Mouse (Mus musculus): ENCODE results near the gene Parvb. TPM values are rescaled to one million over a fixed set of nuclear protein-coding genes. Genes with fewer than 3 reads are reported as not detected.

Parvb gene
- polyA plus RNA-seq (2015; fragmentation: Nextera tagmentation; extraction: Ambion mirVana): 2.1 and 2.6 TPM in 2 replicates

- 1% methylated on average over 51 of the region's 53 CpGs for WGBS
- ATAC-seq: peak; percentile 41
- Histone ChIP-seq H3K4me3 (peak within 1 kb of the TSS; percentile 41), H3K36me3 (ENCODE audit: poor library complexity, severe bottlenecking) (no peaks in the 10 kb centered on the region), H3K27ac (peak within 1 kb of the TSS; percentile 81), H3K9me3 (replicated peaks) (no peaks in the 10 kb centered on the region), H3K9ac (peak within 1 kb of the TSS; percentile 71), H3K27me3 (peaks cover 24% of the 10 kb centered on the region), H3K4me2 (peak within 1 kb of the TSS; percentile 78), H3K4me1 (peaks cover 38% of the 10 kb centered on the region)
Measured at GRCm38 (mm10) chr15:84231721-84232561, at the start of gene Parvb. Gene Parvb, plus strand, starts transcription at chr15:84232043.

DNA sequence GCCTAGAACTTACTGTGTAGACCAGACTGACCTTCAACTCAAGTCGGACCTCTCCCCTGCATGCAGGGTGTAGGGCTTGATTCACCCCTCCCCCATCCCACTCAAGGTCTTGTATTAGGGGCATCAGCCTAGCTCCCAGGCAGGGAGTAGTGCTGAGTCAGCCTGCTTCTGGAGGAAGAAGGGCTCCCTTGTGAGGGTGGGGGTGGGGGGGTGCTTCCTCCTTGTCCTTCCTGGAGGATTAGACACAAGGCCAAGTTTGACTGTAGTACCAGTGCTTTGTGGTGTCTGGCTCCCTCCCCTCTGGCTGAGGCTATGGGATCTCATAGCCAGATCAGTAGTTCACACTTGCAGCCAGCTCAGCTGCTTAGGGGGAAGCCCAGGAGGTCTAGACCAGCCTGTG is 47.9 kb upstream of the Parvb start:
- ATAC-seq: no peak
- H3K9me3 ChIP-seq (replicated peaks): no peaks in the 10 kb centered on the region
- no peak overlapping the region for H3K4me3 ChIP-seq
- no peak overlapping the region for H3K4me2 ChIP-seq
- H3K27me3 ChIP-seq: peaks cover 6% of the 10 kb centered on the region
- WGBS: 63% methylated on average over 1 of the region's 1 CpGs
- H3K4me1 ChIP-seq: no peaks in the 10 kb centered on the region
- H3K36me3 ChIP-seq (ENCODE audit: poor library complexity, severe bottlenecking): no peaks in the 10 kb centered on the region
- H3K27ac ChIP-seq: no peak overlapping the region
- H3K9ac ChIP-seq: no peak overlapping the region

- 48% methylated on average over 4 of the region's 4 CpGs for whole genome bisulfite sequencing
- ATAC-seq: no peak
- H3K4me2 ChIP-seq: no peak overlapping the region
Measured at GRCm38 (mm10) chr15:84186196-84186595, 45.6 kb upstream of the Parvb start.

GRCm38 (mm10) chr15:84188887-84189530 is 42.8 kb upstream of the Parvb start:
- H3K36me3 ChIP-seq (ENCODE audit: poor library complexity, severe bottlenecking): no peaks in the 10 kb centered on the region
- 73% methylated on average over 2 of the region's 2 CpGs for WGBS
- H3K4me2 ChIP-seq: no peak overlapping the region
- no peak overlapping the region for H3K4me3 ChIP-seq
- no peak overlapping the region for H3K27ac ChIP-seq
- no peak overlapping the region for H3K9ac ChIP-seq
- H3K27me3 ChIP-seq: no peaks in the 10 kb centered on the region
- H3K4me1 ChIP-seq: peaks cover 20% of the 10 kb centered on the region
- H3K9me3 ChIP-seq (replicated peaks): no peaks in the 10 kb centered on the region
- ATAC-seq: no peak

More at GRCm38 (mm10) chr15:84186196-84186595, 45.6 kb upstream of the Parvb start:
- H3K4me3 ChIP-seq: no peak overlapping the region
- H3K36me3 ChIP-seq (ENCODE audit: poor library complexity, severe bottlenecking): no peaks in the 10 kb centered on the region
- H3K4me1 ChIP-seq: peaks cover 1% of the 10 kb centered on the region; the same call in 1 of the 2 replicates
- H3K27me3 ChIP-seq: peaks cover 4% of the 10 kb centered on the region; the same call in 1 of the 2 replicates
- H3K9me3 ChIP-seq (replicated peaks): no peaks in the 10 kb centered on the region
- no peak overlapping the region for H3K27ac ChIP-seq
- H3K9ac ChIP-seq: no peak overlapping the region

DNA sequence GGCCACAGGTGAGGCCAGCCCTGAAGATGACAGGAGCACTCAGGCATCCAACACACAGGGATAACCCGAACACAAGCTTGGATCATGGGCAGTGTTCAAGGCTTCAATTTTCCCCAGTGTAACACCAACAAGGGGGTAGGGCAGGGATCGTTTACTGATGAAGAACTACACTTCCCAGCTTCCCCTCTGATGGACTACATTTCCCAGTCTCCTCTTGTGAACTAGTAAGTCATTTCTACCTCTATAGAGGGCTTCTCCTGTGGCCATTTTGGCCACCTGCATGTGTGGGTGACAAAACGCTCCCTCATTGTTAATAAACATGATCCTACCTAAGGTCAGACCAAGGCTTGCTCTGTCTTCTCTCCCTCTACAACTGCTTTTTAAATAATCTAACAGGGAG is 42.0 kb upstream of the Parvb start:
- 50% methylated on average over 3 of the region's 3 CpGs for WGBS
- no peaks in the 10 kb centered on the region for H3K9me3 ChIP-seq (replicated peaks)
- ATAC-seq: no peak
- H3K9ac ChIP-seq: no peak overlapping the region
- no peaks in the 10 kb centered on the region for H3K36me3 ChIP-seq (ENCODE audit: poor library complexity, severe bottlenecking)
- no peak overlapping the region for H3K4me2 ChIP-seq
- no peak overlapping the region for H3K4me3 ChIP-seq
- H3K4me1 ChIP-seq: peaks cover 20% of the 10 kb centered on the region
- H3K27me3 ChIP-seq: no peaks in the 10 kb centered on the region
- H3K27ac ChIP-seq: no peak overlapping the region

DNA sequence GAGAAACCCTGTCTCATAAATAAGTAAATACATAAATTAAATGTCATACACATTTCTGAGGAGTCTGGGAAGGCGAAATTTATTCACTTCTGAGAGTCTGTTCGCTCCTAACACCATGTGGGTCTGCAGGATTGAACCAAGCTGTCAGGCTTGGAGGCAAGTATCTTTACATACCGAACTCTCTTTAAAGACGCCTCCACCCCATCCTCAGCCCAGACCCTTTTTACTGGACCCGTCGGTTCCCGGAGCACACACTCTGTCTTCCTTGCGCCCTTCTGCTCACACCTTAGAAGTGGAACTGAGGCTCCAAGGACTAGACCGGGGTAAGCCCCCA is 40.2 kb upstream of the Parvb start:
- ATAC-seq: no peak
- 1% methylated on average over 9 of the region's 9 CpGs for WGBS
- Histone ChIP-seq H3K4me2 (peak overlapping the region; percentile 80), H3K4me3 (peak overlapping the region; percentile 95), H3K27me3 (no peaks in the 10 kb centered on the region), H3K9me3 (replicated peaks) (no peaks in the 10 kb centered on the region), H3K4me1 (peaks cover 20% of the 10 kb centered on the region), H3K27ac (peak overlapping the region; percentile 78), H3K36me3 (ENCODE audit: poor library complexity, severe bottlenecking) (peaks cover 13% of the 10 kb centered on the region), H3K9ac (peak overlapping the region; percentile 81)

DNA sequence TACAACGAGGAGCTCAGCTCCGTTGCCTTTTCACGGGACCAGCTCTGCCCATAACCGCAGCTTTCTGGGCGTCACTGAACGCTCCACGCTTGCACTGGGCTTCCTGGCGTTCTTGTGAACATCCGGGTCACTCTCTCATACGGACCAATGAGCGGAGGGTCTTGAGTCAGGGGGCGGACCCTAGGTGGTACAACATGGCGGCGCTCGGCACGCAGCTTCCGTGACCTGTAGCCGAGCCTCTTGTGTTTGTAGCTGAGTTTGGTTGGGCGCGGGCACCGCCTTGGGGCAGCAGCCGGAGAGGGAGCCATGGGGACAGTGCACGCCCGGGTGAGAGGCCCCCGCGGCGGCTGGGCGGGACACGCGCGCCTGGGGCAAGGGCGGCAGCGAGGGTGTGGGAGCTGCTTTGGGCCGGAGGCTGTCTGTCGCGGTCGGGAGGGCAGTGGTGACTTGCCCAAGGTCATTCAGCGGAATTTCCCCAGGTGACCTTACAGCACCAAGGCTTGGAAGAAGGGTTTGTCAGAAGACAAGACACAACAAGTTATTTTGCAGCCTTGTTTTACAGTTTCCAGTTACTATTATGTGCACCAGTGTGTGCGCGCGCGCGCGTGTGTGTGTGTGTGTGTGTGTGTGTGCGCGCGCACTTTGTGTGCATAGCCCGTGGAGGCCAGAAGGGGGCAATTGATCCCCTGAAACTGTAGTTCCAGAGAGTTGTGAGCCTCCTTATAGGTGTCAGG is 39.6 kb upstream of the Parvb start, which contains the start of gene Samm50:
Samm50 (plus strand) TSS at position 184 of the 734 bp plus-strand sequence.
- Histone ChIP-seq H3K4me1 (peaks cover 20% of the 10 kb centered on the region), H3K9me3 (replicated peaks) (no peaks in the 10 kb centered on the region), H3K4me2 (peak within 1 kb of the TSS; percentile 80), H3K27me3 (no peaks in the 10 kb centered on the region), H3K4me3 (peak within 1 kb of the TSS; percentile 95), H3K36me3 (ENCODE audit: poor library complexity, severe bottlenecking) (peaks cover 19% of the 10 kb centered on the region), H3K27ac (peak within 1 kb of the TSS; percentile 78), H3K9ac (peak within 1 kb of the TSS; percentile 81)
- WGBS: 4% methylated on average over 48 of the region's 48 CpGs
- peak; percentile 99 for ATAC-seq

DNA sequence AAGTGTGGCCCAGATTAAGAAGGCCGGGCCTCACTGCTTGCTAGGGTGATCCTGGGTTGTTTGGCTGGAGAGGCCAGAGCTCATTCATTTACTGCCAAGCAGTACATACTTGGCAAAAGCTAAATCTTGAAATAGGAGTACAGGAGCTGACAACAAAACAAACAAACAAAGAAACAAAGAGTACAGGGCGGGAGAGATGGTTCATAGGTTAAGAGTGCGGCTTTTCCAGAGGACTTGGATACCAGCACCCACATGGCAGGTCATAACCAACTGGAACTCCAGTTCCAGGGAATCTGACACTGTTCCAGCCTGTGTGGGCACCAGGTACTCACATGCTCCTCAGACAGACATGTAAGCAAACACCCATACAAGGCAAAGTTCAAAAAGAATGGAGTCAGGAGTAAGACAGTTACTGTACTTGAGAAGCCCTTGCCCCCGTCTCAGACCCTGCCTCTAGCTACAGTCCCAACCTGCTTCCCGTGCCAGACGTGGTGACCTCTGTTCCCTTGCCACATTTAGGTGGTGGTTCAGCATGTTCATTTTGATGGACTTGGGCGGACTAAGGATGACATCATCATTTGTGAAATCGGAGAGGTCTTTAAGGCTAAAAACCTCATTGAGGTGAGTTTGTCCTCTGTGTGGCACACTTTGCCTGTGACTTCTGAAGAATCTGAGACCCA is 35.2 kb upstream of the Parvb start:
- WGBS: 94% methylated on average over 8 of the region's 8 CpGs
- H3K36me3 ChIP-seq (ENCODE audit: poor library complexity, severe bottlenecking): peaks cover 63% of the 10 kb centered on the region

DNA sequence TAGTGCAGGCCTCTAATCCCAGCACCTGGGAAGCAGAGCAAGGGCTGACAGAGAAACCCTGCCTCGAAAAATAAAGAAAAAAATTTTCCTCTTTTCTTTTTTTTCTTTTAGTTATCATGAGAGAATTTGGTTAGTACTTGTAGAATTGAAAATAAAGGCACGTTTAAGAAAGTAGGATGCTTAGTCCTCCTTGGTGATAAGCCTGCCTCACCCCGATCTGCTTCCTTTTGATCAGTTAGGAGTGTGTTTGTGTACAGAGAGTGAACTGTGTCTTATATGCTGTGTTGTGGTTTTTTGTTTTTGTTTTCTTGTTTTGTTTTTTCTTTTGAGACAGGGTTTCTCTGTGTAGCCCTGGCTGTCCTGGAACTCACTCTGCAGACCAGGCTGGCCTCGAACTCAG is 24.5 kb upstream of the Parvb start:
- H3K9ac ChIP-seq: no peak overlapping the region
- ATAC-seq: no peak
- no peaks in the 10 kb centered on the region for H3K27me3 ChIP-seq
- WGBS: 93% methylated on average over 4 of the region's 4 CpGs
- H3K4me1 ChIP-seq: peaks cover under 1% of the 10 kb centered on the region
- no peak overlapping the region for H3K4me2 ChIP-seq
- H3K27ac ChIP-seq: no peak overlapping the region
- no peaks in the 10 kb centered on the region for H3K9me3 ChIP-seq (replicated peaks)
- peaks cover 93% of the 10 kb centered on the region for H3K36me3 ChIP-seq (ENCODE audit: poor library complexity, severe bottlenecking)
- no peak overlapping the region for H3K4me3 ChIP-seq

More for the DNA sequence above, 35.2 kb upstream of the Parvb start:
- Histone ChIP-seq H3K27ac (no peak overlapping the region), H3K4me2 (no peak overlapping the region), H3K9ac (no peak overlapping the region), H3K4me1 (peaks cover 14% of the 10 kb centered on the region), H3K27me3 (no peaks in the 10 kb centered on the region), H3K4me3 (no peak overlapping the region), H3K9me3 (replicated peaks) (no peaks in the 10 kb centered on the region)
- no peak for ATAC-seq

GRCm38 (mm10) chr15:84209517-84210412 is 22.1 kb upstream of the Parvb start:
- no peak for ATAC-seq
- H3K36me3 ChIP-seq (ENCODE audit: poor library complexity, severe bottlenecking): peaks cover 85% of the 10 kb centered on the region

DNA sequence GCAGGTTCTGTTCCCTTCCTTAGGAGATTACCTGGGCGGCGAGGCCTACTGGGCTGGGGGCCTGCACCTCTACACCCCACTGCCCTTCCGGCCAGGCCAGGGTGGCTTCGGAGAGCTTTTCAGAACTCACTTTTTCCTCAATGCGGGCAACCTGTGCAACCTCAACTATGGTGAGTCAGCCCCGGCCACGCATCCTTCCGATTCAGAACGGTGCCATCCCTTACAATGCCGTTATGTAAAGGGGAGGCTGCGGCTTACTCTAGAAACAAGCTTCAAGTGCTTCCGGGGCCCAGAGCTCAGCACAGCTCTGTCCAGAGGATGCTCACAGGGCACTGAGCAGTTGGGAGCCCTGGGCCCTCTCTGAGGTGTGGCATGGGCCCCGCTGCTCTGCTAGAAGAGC is 21.4 kb upstream of the Parvb start:
- Histone ChIP-seq H3K4me1 (peaks cover 9% of the 10 kb centered on the region), H3K27ac (0 out of 2 replicates have a peak overlapping the region, but pooled peaks have one; percentile 37), H3K9me3 (replicated peaks) (no peaks in the 10 kb centered on the region), H3K4me3 (no peak overlapping the region), H3K9ac (no peak overlapping the region), H3K4me2 (no peak overlapping the region), H3K36me3 (ENCODE audit: poor library complexity, severe bottlenecking) (peaks cover 81% of the 10 kb centered on the region), H3K27me3 (no peaks in the 10 kb centered on the region)
- ATAC-seq: no peak
- 90% methylated on average over 13 of the region's 13 CpGs for WGBS

More at GRCm38 (mm10) chr15:84209517-84210412, 22.1 kb upstream of the Parvb start:
- Histone ChIP-seq H3K9ac (no peak overlapping the region), H3K27me3 (no peaks in the 10 kb centered on the region), H3K4me2 (no peak overlapping the region), H3K4me1 (peaks cover 9% of the 10 kb centered on the region), H3K27ac (peak overlapping the region; percentile 37; the same call in 1 of the 2 replicates), H3K9me3 (replicated peaks) (no peaks in the 10 kb centered on the region), H3K4me3 (no peak overlapping the region)
- WGBS: 91% methylated on average over 11 of the region's 11 CpGs
